Mouse (Mus musculus) cerebellum, postnatal 10 days (tissue): ENCODE data around the gene Fibp.
A peak's percentile ranks its signal among the peaks of the same experiment; 100 is the strongest.

Experiments used
- DNase-seq, 2 experiments: peaks; one replicate each; pipeline ENCODE4 v3.0.0; 2021; ENCODE audit warnings: mixed read lengths in 2 of 2

Gene Fibp

DNA sequence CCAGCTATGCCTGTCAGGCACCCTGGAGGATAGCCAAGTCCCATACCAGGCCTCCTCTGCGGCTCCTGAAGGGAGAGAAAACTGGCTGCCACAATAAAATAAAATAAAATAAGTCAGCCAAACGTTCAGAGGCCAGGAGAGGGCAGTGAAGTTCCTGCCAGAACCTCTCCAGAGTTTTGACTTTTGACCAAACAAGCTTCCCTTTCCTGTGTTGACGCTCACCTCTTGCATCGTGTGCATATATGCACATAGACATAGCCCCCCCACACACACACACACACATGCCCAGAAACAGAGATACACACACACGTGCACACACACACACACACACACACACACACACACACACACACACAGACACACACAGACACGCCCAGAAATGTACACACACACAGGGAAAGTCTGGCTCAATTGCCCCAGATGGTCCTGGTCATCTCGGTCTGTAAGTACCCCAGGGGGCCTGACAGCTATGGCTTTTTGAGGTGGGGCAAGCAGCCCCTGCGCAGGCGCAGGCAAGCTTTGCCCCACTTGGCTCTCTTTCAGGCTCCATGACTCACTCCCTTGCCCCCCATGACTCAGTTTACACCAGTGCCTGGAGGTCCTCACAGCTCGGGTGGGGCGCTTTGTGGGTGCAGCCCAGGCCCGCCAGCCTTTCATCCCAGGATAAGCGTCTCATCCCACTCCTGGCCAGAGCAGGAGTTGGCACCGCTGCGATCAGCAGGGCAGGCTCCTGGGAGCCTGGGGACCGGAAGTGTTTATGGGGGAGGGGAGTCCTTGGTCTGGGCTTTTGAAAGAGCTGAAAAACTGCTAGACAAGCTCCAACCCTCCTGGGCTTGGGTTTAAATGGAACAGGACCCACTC, 27.2 kb upstream of the Fibp start:
- DNase-seq, result peak; percentile 61 to 67

DNA sequence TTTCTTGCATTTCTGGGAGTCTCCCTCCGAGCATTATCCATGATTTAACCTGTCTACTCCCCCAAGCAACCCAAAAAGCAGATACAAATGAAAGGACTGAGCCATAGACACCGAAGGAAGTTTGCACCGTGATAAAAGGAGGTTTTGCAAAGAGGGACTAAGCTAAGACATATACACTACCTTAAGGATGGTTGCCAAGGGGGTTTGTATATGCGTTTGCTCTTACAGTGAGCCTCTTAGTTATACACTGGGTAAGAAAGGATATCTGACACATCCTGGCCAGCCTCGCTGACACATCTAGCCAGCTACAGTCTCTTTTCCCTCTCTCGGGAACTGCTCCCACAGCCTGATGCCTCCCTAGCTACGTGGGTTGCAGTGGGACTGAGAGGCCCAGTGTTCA, 26.5 kb upstream of the Fibp start:
- DNase-seq, result no peak

DNA sequence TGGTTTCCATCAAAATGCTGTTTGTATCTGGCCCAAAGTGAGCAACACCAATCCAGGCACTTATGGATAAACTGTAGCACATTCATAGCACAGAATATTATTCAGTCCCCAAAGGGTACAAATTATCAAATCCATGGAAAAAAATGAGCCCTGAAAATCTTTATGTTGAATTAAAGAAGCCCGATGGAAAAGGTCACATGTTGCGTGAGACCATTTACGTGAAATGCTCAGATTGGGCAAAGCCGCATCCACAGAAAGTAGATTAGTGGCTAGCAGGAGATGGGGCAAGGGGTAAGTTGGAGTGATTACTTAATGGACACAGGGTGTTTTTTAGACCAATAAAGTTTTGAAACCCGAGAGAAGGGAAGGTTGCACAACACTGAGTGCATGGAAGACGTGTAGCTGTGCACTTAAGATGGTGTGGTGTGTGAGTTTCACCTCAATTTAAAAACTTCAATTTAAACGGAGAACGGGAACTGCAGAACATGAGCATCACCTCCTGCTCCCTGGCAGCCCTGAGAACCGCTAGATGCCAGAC, 16.0 kb upstream of the Fibp start:
- DNase-seq, result no peak

DNA sequence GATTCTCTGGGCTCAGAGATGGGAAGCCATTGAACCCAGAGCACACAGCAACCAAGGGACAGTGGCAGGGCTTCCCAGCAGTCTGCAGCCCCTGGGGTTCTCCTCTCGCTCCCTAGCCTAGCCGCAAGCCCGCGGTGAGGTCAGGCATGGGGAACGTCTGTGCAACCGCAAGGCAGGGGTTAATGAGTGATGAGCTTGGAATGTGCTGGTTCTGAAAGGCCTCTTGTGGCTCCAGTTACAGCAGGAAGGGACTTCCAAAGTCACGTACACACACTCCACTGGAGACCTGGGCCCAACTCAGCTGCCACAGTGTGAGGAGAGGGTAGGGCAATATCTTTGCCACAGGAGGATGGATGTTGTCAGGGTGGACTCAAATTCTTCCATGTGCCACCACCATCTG, 15.5 kb upstream of the Fibp start:
- no peak for DNase-seq

DNA sequence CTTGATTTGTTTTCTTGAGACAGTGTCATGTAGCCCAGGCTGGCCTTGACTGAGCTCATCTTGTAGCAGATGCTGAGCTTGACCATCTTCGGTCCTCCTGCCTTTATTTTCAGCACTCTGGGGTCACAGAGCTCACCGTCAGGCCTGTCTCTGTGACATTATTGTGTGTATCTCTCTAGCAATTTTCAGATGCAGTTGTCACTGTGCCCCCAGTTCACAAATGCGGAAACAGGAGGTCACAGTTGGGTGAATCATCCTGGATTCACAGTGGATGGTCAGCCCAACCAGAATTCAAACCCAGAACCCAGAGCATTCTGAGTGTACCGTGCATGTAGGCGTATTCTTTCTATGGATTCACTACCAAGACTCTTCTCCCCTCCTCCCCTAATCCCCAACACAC, 14.7 kb upstream of the Fibp start:
- DNase-seq, result no peak

DNA sequence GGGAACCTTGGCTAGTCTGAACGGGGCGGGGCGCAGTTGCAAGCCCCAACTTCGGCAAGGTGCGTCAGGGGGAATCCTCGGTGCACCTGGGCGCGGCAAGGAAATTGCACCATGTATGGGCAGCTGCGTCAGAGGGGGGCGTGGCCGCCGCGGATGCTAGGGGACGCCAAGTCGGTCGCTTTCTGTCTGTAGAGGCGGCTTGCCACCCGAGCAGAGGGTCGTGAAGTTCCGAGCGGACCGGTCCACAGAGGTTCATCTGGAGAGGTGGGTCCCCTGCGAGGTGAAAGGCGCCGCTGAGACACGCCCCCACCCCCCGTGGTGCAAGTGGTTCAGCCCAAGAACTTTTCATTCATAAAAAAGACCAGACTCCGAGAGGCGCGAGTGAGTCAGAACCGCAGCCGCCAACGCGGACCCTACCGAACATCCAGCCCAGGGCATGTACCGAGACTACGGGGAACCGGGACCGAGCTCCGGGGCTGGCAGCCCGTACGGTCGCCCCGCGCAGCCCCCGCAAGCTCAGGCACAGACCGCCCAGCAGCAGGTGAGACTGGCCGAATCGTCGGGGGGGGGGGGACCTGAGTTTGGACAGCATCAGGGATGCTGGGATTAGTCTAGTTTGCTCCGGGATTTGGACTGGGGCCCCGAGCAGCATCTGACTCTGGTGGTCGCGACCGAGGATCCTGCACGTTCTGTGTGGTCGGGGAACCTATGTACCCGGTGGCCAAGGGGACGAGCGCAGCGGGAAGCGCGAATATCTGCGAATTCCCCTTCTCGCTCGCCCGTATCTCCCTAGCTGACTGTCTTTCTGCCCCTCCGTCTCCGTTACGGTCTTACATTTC, 12.7 kb upstream of the Fibp start, which contains the start of gene Fosl1:
Gene Fosl1, plus strand, starts transcription at position 33 of the 839 bp plus-strand sequence.
- DNase-seq, result peak; percentile 84 to 86

DNA sequence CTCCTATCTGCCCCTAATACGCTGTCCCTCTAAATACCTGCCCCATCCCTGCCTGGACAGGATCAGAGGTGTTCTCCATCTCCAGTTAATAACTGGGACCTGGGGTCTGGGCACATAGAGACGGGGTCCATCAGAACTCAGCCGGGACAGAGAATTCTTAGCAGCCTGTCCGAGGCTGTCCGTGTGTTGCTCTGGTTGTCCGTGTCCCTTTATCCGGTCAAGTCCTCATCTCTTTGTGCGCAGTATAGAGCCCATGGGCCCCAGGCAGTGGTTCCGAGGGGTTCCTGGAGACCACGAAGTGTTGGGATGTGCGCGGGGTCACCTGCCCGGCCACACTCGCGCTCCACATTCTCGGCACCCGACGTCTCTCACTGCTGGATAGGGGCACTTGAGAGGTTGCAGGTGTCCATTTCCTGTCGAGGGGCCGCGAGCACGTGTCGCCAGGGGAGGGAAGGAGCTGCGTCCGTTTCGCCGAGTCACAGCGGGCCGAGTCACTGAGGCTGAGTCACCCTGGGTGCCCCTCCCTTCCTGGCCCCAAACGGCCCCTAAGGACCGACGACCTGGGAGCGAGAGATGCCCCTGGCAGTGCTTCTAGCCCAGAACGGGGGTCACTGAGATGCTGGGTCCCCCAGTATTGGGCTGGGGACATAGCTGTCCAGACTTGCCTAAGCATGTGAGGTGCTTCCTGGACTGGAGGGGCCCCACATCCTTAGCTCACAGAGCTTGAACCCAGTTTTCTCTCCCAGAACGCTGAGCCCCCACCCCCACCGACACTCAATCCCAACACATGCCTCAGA, 11.9 kb upstream of the Fibp start:
- peak in 1 of 2 experiments; percentile 17 for DNase-seq

DNA sequence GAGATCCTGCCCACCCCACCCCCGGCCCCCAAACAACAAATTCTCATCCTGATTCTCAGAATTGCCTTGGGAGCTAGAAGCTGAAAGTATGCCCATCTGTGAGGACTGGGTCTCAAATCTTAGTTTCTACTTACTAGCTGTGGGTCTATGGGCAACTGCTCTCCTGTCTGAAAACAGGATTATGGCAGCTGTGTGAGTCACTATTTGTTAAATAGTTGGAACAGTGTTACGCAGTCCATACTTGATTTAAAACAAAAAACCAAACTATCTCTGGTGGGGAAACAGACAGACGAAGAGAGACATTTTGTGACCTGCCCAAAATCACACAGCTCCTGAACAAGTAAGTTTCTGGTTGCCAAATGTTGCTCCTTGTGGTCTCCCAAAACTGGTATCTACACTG, 10.7 kb upstream of the Fibp start:
- DNase-seq, result no peak

DNA sequence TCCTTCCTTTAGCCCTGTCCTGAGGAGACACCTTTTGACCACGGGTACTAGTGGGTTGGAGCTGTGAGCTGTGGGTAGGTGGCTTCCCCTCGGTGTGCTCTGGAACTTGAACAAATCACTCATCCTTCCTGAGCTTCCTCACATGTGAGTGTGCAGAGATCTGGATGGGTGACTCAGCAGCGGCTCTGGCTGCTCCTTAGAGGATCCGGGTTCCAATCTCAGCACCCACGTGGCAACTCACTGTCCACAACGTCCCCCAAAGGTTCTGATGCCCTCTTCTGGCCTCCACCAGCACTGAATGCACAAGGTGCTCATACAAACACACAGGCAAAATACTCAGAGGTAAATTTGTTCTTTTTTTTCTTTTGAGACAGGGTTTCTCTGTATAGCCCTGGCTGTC, 8.6 kb upstream of the Fibp start:
- no peak for DNase-seq

DNA sequence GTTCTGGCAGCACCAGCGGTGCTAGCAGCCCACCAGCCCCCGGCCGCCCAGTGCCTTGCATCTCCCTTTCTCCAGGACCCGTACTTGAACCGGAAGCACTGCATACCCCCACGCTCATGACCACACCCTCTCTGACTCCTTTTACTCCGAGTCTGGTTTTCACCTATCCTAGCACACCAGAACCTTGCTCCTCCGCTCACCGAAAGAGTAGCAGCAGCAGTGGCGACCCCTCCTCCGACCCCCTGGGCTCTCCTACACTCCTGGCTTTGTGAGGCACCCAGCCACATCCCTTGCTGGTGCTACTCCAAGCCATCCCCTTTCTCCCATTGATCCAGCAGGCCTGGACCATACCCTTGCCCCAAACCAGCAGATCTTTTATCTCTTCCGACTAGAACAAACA, 5.4 kb upstream of the Fibp start:
- DNase-seq, result no peak

DNA sequence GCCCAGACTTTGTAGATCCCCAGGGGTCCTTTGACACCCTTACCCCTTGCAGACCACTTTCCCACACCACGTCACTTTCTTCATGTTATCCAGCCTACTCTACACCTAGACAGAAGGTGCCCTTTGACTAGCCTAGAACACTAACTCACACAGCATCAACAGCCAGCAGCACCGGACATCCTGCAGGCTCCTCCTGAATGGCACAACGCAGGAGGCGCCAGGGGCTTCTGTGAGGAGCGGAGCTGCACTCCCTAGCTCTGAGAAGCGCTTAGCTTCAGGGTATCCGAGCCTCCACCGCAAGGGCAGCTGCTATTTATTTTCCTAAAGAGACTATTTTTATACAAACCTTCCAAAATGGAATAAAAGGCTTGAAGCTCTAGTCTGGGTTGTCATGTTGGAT, 4.8 kb upstream of the Fibp start:
- no peak for DNase-seq

DNA sequence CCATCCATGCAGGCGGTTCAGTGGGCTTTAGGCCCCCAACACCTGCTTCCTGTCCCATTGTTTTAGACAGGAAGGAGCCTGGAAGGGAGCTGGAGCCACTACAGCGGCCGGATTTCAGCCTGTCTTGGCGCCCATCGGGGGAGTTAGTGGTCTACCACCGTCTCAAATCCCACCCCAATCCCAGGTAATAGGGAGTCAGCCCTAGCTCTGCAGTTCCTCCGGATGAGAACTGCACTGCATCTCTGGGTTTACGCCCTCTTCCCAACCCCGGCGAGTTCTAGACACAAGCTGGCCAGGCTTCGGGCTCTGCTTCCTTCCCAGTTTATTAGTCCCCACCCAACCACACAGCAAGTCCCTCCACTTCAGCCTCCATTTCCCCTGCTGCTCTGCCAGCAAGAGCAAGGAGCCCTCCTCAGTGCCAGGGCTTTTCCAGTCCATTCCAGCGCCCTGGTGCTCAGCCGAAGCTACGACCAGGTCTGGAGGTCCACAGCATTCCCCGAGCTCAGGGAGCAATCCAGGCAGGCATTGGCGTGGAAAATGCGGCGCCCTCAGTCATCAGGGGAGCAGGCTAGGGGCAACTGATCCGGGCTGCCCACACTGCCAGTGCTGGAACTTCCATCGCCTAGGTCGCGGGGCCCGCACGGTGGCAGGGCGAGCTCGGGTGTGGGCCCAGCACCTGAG, 4.0 kb upstream of the Fibp start:
- DNase-seq, result peak in 1 of 2 experiments; percentile 32

DNA sequence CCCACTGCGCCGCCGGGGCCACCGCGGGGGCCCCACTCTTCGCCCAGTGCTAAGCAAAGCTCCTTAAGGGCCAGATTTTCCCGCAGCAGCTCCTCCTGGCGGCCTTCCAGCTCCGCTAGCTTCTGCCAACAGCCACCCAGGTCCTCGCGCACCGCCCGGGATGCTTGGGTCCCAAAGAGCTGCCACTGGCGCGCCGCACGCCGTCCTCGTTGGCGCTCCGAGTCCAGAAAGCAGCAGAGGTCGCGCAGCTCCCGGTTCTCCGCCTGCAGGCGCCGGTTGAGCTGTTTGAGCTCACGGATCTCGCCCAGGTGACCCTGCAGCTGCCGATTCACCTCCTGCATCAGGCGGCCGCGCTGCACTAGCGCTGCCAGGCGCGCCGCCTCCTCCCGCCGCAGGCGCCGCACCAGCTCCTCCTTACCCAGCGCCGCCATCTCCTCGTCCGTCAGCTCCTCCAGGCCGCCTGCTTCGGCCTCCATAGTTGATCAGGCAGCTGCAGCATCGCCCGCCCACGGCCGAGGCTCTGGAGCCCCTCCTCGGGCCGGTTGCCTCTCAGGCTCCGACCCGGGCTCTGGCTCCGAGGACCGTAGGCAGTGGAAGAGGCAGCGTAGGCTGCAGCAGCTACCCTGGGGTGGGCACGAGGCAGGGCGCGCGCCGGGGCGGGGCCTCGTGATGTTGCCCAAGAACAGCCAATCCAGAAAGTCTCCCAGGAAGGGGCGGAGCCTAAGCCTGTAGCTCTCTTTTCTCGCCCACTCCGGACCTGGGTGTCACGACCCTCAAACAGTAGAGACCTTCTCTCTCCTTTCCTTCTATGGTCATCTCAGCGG, 3.3 kb upstream of the Fibp start:
- DNase-seq, result peak; percentile 99

DNA sequence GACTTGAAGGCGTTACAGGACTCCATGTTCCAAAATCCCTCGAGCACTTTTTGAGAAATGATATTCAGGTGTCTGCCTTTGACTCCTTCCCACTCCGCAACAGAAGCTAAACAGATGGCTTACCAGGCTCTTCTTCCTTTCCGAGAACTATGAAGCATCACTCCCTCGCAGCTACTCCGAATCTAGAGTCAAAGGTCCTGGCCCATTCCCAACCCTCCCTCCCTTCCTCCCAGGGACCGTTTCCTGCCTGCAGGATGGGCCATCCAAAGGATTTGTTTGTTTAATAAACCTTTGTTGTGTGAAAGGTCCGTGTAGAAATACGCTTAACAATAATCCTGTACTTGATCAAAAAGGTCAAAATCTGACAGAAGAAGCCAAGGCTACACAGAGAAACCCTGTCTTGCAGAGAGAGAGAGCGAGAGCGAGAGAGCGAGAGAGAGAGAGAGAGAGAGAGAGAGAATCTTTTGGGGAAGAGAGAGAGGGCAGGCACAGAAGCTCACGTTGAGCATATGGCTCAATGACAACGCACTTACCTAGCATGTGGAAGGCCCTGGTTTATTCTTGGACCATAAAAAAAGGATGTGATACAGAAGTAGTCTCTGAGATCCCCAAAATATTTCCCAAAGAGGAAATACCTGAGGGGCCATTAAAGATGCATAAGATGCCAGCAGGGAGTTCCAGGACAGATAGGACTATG, 2.5 kb upstream of the Fibp start, which contains the start of gene Ccdc85b:
Gene Ccdc85b, minus strand, starts transcription at position 149 of the 697 bp plus-strand sequence.
- DNase-seq, result no peak

DNA sequence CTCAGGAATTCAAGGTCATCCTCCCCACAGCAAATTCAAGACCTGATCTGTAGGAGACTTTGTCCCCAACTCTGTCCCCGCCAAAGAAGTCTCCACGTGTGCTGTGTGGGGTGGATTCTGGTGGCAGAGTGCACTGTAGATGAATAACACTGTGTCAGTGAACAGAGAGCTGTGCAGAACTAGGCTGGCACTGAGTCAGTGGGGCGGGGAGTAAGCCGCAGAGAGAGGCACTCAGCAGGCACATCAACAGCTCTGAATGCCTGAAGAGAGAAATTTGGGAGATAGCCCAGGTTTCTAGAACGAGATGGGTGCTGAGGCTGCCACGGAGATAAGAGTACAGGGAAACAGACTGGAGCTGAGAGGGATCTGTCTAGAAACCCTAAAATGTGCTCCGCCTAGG, 1.4 kb upstream of the Fibp start:
- peak in 1 of 2 experiments; percentile 42 for DNase-seq

DNA sequence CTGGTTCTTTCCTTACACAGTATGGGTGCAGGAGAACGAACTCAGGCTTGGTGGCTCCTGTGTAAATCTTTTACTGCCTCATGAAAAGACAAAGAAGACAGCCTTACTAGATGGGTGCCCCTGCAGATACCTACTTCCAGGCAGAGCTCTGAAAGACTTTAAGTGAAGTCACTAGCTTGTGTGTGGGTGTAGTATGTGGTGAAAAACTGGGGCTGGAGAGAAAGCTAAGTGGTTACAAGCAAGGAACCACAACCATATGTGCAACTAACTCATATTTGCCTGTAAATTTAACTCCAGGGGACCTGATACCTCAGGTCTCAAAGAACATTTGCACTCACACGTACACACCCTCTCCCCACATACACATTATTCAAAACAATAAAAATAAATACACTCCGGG, 519 bp upstream of the Fibp start:
- no peak for DNase-seq

DNA sequence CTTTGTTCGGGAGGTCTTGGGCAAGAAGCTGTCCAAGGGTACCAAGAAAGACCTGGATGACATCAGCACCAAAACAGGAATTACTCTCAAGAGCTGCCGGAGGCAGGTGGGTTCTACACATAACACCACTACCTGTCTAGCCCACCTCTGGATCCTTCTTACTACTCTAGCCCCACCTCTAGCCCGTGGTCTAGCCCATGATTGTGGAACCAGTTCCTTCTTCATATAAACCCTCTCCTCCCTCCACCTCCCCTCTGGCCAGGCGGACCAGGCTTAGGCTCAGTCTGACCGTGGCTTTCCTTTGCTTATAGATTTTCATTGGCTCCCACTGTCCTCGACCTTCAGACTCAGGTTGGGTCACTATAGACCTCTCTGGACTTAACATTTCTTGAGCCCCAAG, 996 bp downstream of the Fibp start:
- DNase-seq, result no peak

DNA sequence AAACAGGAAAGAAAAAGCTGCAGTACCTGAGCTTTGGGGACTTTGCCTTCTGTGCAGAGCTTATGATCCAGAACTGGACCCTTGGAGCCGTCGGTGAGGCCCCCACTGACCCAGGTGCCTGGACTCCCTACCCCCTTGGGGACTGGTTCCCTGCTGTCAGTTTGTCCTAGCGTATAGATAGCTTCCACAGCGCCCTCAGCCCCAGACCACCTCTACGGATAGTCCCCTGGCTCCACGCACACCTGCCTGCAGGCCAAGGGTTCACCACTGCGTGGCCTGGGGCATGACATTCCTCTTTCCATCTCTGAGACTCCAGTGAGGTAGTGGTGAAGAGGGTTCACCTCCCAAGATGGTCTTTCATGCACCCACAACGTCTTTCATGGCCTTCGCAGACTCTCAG, 2.8 kb downstream of the Fibp start:
- DNase-seq, result no peak

DNA sequence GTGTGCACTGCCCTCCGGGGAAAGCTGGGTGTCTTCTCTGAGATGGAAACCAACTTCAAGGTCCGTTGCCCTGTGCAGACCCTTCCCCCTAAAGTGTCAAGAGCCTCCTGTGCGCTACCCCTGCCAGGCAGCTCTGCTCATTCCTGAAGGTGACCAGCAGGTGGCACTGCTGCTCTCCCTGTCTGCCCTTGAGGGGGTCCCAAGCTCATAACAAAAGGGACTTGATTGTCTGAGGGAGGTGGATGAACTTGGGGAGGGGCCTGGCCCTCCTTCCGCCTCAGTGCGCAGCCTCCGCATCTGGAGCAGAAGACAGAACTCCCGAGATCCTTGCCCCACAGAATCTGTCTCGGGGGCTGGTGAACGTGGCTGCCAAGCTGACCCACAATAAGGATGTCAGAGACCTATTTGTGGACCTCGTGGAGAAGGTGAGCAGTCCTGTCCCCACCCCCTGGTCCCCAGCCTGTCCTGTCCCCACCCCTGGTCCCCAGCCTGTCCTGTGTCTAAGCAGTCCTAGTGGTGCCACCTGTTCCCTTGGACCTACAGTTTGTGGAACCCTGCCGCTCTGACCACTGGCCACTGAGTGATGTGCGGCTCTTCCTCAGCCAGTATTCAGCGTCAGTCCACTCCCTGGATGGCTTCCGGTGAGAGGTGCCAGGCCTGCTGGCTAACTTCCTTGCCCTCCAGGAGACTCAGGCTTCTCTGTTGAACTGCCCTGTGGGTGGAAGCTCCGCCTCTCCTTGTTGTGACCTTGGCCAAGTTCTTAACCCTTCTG, 3.6 kb downstream of the Fibp start:
- DNase-seq, result peak; percentile 87 to 89

DNA sequence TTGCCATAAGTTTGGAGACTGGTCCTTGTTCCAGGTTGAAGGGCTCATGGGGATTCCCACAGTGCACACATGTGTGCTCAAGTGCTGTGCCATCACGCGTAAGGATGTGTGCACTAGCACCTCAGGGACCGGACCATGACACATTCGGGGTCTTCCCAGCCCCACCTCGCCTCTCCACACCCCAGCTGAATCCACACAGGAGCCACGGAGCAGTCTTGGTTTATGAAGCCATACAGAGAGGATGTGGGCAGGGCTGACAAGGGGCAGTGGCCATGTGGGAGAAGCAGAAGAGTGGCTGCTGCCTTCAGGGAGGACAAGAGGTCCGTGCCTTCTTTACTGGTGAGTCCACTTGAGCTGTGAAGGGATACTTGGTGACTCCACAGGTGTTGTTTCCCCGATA, 4.6 kb downstream of the Fibp start:
- no peak for DNase-seq
